Mouse (Mus musculus) ES-E14 (cell line): ENCODE measurements around the gene Prdm9. TPM values are rescaled to one million over a fixed set of nuclear protein-coding genes. Genes with fewer than 3 reads are reported as not detected.

Source experiments
- DNase-seq: peaks from one replicate; pipeline ENCODE4 v3.0.0-alpha.2; 2013; ENCODE audit warnings: low read depth, low spot score
- H3K27ac ChIP-seq: 2 replicates; pipeline ENCODE4 v1.5.1; 2012; ENCODE audit warnings: low read depth, mild to moderate bottlenecking, low read length, moderate library complexity, mixed read lengths; ENCODE audit not compliant: poor library complexity, insufficient read depth, severe bottlenecking
- H3K36me3 ChIP-seq: 2 replicates; pipeline ENCODE4 v1.6.1; 2012; ENCODE audit warnings: mild to moderate bottlenecking, low read length, moderate library complexity, mixed read lengths; ENCODE audit not compliant: control insufficient read depth, poor library complexity, insufficient read depth, severe bottlenecking
- H3K4me1 ChIP-seq, 2 experiments: fragments of 150-350 bp in 1 of 2; sonication (generic) in 1 of 2; 2 replicates each; pipeline ENCODE4 v1.6.1; 2012; ENCODE audit warnings: low read length in 2 of 2, mild to moderate bottlenecking in 1 of 2, mixed read lengths in 1 of 2; ENCODE audit not compliant: control insufficient read depth in 2 of 2, insufficient read depth in 2 of 2, poor library complexity in 1 of 2
- H3K4me3 ChIP-seq, 2 experiments: fragments of 150-350 bp in 1 of 2; sonication (generic) in 1 of 2; 2 replicates each; pipeline ENCODE4 v1.5.1; 2012; ENCODE audit warnings: low read length in 2 of 2, low read depth in 1 of 2, mild to moderate bottlenecking in 1 of 2, mixed read lengths in 1 of 2; ENCODE audit not compliant: insufficient read depth in 1 of 2, poor library complexity in 1 of 2, severe bottlenecking in 1 of 2
- H3K9ac ChIP-seq: 2 replicates; pipeline ENCODE4 v1.6.1; 2012; ENCODE audit warnings: low read depth, mild to moderate bottlenecking, low read length, mixed read lengths; ENCODE audit not compliant: poor library complexity, insufficient read depth, severe bottlenecking
- H3K9me3 ChIP-seq: fragments of 150-350 bp; sonication (generic); 2 replicates; pipeline ENCODE4 v1.6.1; 2012; ENCODE audit warnings: low read depth, mild to moderate bottlenecking, low read length; ENCODE audit not compliant: control insufficient read depth, insufficient read depth
- CHD2 ChIP-seq: IDR thresholded peaks from 2 replicates; pipeline ENCODE4 v1.6.1; 2014; ENCODE audit warnings: mild to moderate bottlenecking, low read depth, low read length, inconsistent platforms
- HCFC1 ChIP-seq: IDR thresholded peaks from 2 replicates; pipeline ENCODE4 v1.6.1; 2012; ENCODE audit warnings: low read length, inconsistent platforms, borderline replicate concordance; ENCODE audit not compliant: insufficient read depth
- MAFK ChIP-seq: IDR thresholded peaks from 2 replicates; pipeline ENCODE4 v1.6.1; 2014; ENCODE audit warnings: mild to moderate bottlenecking, low read depth, low read length, inconsistent platforms; ENCODE audit not compliant: insufficient read depth
- ZC3H11A ChIP-seq: IDR thresholded peaks from 2 replicates; pipeline ENCODE4 v1.6.1; 2012; ENCODE audit warnings: low read depth, mild to moderate bottlenecking, inconsistent platforms, low read length, borderline replicate concordance
- ZNF384 ChIP-seq: IDR thresholded peaks from 2 replicates; pipeline ENCODE4 v1.6.1; 2012; ENCODE audit warnings: low read depth, low read length, inconsistent platforms
- in situ Hi-C, 2 experiments: fragments of 600-800 bp; cut with MboI; formaldehyde crosslinking; loops; one replicate each; pipeline ENCODE4 v1.15.1; 2025; ENCODE audit warnings: low sequenced_read_pairs in 2 of 2, inconsistent platforms in 1 of 2; ENCODE audit not compliant: unreplicated experiment in 2 of 2
- total RNA-seq: library from RNA; depleted of rRNA; stranded (reverse); fragments of 300-350 nt; gene quantifications from 2 replicates; pipeline ENCODE4 v1.2.3, GENCODE M21; 2012; rRNA removed

Gene Prdm9
- total RNA-seq, result 1.9 and 2.7 TPM in 2 replicates

DNA sequence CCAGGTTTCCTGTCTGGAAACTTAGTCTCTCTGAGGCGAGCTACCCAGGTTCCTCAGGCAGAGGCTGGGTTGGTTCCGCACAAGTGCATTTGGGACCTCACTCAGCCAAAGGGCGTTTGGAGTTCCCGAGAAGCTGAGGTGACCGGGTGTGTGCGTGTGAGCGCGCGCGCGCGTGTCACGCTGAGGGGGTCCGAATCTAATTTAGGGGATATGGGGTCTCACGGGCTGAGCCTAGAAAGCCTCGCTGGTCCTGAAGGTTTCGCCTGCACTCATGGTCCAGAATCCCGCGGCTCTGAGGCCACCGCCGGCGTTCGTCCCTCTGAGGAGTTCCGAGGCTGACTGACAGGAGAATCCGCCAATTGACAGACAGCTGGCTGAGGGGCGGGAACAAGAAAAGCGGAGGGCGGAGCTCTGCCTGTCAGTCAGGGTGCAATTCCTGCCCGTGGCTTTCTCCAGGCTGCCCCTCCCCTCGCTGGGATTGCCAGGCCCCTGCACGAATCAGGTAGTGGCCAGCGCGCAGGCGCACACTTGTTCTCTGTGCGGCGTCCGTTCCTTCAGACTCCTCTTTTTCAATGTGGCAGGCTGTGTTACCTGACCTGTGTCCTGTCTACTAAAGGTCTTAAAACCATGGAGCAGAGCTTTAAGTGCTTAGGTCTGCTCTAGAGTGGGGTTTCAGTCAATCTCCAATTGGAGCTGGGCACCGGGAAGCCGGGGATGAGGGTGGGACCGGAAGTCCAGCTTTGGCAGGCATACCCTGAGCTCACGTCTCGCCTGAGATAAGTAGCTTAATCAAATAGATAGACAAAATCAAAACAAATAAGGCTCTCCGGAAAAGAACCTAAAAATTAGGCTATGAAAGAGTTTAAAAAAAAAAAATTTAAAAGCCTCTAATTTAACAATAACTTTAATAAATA, at the start of gene Prdm9:
Gene Prdm9, minus strand, starts transcription at position 341 of the 914 bp plus-strand sequence.
- Histone ChIP-seq H3K9ac (peak within 1 kb of the TSS; percentile 94), H3K27ac (peak within 1 kb of the TSS; percentile 88), H3K4me1 (peaks cover 3 to 4% of the 10 kb centered on the region in 2 experiments; a peak in 2 of 4 replicates), H3K9me3 (no peaks in the 10 kb centered on the region), H3K36me3 (no peaks in the 10 kb centered on the region), H3K4me3 (peak within 1 kb of the TSS; percentile 85 to 86)
- in situ Hi-C loops, result no loop called here
- TF ChIP-seq CHD2 (peak; percentile 76), HCFC1 (no peak)
- peak; percentile 98 for DNase-seq

DNA sequence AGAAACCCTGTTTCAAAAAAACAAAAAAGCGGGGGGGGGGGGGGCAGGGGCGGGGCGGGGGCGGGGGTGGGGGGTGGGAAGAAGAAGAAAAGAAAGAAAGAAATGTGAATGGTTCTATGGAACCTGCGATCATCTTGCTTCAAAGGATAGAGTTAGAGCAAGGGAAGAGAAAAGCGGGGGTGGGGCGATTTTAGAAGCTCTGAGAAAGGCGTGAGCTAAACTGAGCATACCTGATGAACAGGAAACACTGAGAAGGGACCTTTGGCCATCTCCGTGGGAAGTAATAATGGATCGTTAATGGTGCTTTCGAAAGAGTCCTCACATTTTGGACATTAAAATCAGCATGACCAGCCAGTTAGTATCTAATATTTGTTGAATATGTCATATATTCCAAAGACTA, 35.3 kb upstream of the Prdm9 start:
- Histone ChIP-seq H3K4me3 (no peak overlapping the region), H3K4me1 (no peaks in the 10 kb centered on the region), H3K27ac (no peak overlapping the region), H3K9me3 (no peaks in the 10 kb centered on the region; the same call in none of the 2 replicates), H3K9ac (no peak overlapping the region), H3K36me3 (no peaks in the 10 kb centered on the region)
- DNase-seq, result no peak
- TF ChIP-seq ZC3H11A (no peak), HCFC1 (no peak), MAFK (no peak), CHD2 (no peak), ZNF384 (no peak)
- in situ Hi-C loops, result no loop called here

DNA sequence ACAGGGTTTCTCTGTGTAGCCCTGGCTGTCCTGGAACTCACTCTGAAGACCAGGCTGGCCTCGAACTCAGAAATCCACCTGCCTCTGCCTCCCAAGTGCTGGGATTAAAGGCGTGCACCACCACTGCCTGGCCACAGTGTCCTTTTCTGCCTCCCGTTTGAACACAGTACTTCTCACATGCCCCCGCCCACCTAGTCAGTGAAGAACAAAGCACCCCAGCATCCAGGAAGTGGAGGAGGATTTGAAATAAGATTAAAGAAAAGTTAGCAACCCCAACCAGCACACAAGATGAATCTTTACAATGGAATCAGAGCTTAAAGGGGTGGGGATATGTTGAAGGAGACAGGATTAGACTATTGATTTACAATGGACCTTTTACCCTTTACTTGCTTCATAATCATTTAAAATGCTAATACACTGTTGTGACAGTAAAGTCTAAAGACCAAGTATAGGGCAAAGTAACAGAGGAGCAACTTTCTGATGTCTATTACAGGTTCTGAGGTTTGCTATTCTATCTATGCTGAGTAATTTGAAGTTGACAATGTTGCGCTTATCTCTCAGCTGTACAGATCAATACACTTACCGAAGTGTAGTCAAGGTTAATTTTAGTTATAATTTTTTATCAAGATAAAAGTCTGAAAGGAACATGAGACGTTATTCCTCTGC, 27.2 kb upstream of the Prdm9 start:
- DNase-seq, result no peak
- no peak overlapping the region for H3K4me3 ChIP-seq
- H3K27ac ChIP-seq, result no peak overlapping the region
- in situ Hi-C loops, result no loop called here
- no peaks in the 10 kb centered on the region for H3K4me1 ChIP-seq
- TF ChIP-seq ZC3H11A (no peak), HCFC1 (no peak), CHD2 (no peak), ZNF384 (no peak), MAFK (no peak)
- no peaks in the 10 kb centered on the region; the same call in 1 of the 2 replicates for H3K9me3 ChIP-seq
- H3K36me3 ChIP-seq, result no peaks in the 10 kb centered on the region
- H3K9ac ChIP-seq, result no peak overlapping the region

DNA sequence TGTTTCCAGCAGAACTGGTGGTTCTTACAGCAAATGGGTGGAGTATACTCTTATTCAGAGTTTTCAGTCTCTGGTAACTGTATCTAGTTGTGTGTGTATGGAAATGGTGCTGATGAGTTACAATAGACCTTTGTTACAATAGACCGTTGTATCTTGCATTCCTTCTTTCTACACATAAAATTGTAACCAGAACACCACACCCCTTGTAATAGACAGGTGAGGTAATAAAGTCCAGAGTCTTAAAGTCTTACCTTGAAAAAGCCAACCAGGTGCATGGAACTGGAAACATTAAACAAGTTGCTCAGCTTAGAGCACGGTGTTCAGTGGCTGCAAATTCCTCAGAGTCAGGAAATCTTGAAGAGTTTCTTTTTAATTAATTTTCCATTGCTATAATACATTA, 24.0 kb upstream of the Prdm9 start:
- no peak for DNase-seq
- Histone ChIP-seq H3K36me3 (no peaks in the 10 kb centered on the region), H3K27ac (no peak overlapping the region), H3K9ac (no peak overlapping the region), H3K4me1 (no peaks in the 10 kb centered on the region; a peak in 1 of 4 replicates), H3K9me3 (no peaks in the 10 kb centered on the region), H3K4me3 (no peak overlapping the region)
- TF ChIP-seq MAFK, result no peak
- in situ Hi-C loops, result no loop called here
